Mouse (Mus musculus): ENCODE measurements around the gene Amhr2.

DNA sequence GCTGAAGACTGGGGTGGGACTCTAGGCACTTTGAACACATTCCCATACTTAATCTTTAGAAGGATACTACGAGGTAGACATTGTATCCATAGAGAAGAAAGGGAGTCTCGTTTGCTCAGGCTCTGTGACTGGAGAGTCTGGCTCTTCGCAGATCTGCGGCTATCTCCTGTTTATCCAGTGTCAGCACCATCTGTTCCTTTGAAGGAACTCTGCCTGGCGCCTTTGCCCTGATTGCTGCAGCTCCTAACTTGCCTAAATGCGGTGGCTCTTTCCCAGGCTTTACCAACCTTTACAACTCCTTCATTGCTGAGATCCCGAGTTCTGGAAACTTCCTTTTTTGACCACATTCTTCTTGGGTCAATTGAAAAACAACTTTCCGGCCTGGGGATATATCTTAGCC lies 4.2 kb downstream of the Amhr2 start:
- TF ChIP-seq CTCF (IDR thresholded peaks at IDR 0.05) (no peak), EP300 (IDR thresholded peaks at IDR 0.05) (no peak)

Data from lung, postnatal 0 days (tissue).